Mouse (Mus musculus) stomach, postnatal 0 days (tissue): Measurements from ENCODE around the gene Phactr3.

Experiments
- CTCF ChIP-seq: IDR thresholded peaks from 2 replicates; pipeline ENCODE4 v1.5.1; 2016; ENCODE audit warnings: antibody characterized with exemption, low read depth, mild to moderate bottlenecking, moderate library complexity
- EP300 ChIP-seq: optimal IDR thresholded peaks from 2 replicates; pipeline ENCODE3; 2016; ENCODE audit warnings: antibody characterized with exemption

GRCm38 (mm10) chr2:178339044-178339443, 220.3 kb downstream of the Phactr3 start:
- peak; percentile 64 for TF ChIP-seq CTCF
- no peak for TF ChIP-seq EP300
